Mouse (Mus musculus) forebrain, embryonic 16.5 days (tissue): ENCODE results near the gene Prkca. TPM values are rescaled to one million over a fixed set of nuclear protein-coding genes. Genes with fewer than 3 reads are reported as not detected.

Experiments
- ATAC-seq: fragments of 200-750 bp; cut with Nextera tagmentation; 2 replicates; pipeline ENCODE4 v1.8.0; 2017; ENCODE audit warnings: mild to moderate bottlenecking, moderate library complexity
- H3K27ac ChIP-seq: fragments of 300-500 bp; sonication (generic); 2 replicates; pipeline ENCODE4 v1.5.1; 2014; ENCODE audit warnings: low read length, control low read depth
- H3K27me3 ChIP-seq: fragments of 300-500 bp; sonication (generic); replicated peaks from 2 replicates; pipeline ENCODE4 v1.6.1; 2014; ENCODE audit warnings: low read length; ENCODE audit not compliant: control insufficient read depth, insufficient read depth
- H3K36me3 ChIP-seq: fragments of 300-500 bp; sonication (generic); 2 replicates; pipeline ENCODE4 v1.6.1; 2014; ENCODE audit not compliant: control insufficient read depth, insufficient read depth
- H3K4me1 ChIP-seq: fragments of 300-500 bp; sonication (generic); replicated peaks from 2 replicates; pipeline ENCODE4 v1.6.1; 2014; ENCODE audit warnings: low read length; ENCODE audit not compliant: control insufficient read depth, insufficient read depth
- H3K4me2 ChIP-seq: fragments of 300-500 bp; sonication (generic); 2 replicates; pipeline ENCODE4 v1.6.1; 2014; ENCODE audit warnings: mild to moderate bottlenecking, low read length, control low read depth
- H3K4me3 ChIP-seq: fragments of 300-500 bp; sonication (generic); replicated peaks from 2 replicates; pipeline ENCODE4 v1.5.1; 2014; ENCODE audit warnings: mild to moderate bottlenecking, low read length, control low read depth
- H3K9ac ChIP-seq: fragments of 300-500 bp; sonication (generic); replicated peaks from 2 replicates; pipeline ENCODE4 v1.6.1; 2014; ENCODE audit warnings: low read depth, low read length, control low read depth
- H3K9me3 ChIP-seq: fragments of 300-500 bp; sonication (generic); 2 replicates; pipeline ENCODE4 v1.6.1; 2016; ENCODE audit warnings: low read length; ENCODE audit not compliant: control insufficient read depth
- WGBS: fragments of 180-500 bp; shearing (Covaris S2); extraction: QIAGEN DNeasy Blood & Tissue Kit; methylation state at CpG from one replicate; pipeline ENCODE4 v1.1.7; 2014; 5-methylcytosine and 5-hydroxymethylcytosine counted together
- polyA plus RNA-seq: library from polyadenylated mRNA; unstranded; fragments of >200 nt; fragmentation: Nextera tagmentation; extraction: Ambion mirVana; gene quantifications from 2 replicates; pipeline ENCODE4 v1.2.1, GENCODE M21; 2015

Prkca gene
- polyA plus RNA-seq, 1 experiment from 2014 or later = 7.5 TPM

- no peaks in the 10 kb centered on the region for H3K36me3 ChIP-seq
- no peak overlapping the region for H3K4me2 ChIP-seq
- no peak overlapping the region for H3K4me3 ChIP-seq
- ATAC-seq = no peak
- H3K27me3 ChIP-seq = 0 out of 2 replicates have a peak, but pooled peaks cover 2% of the 10 kb centered on the region
- no peak overlapping the region; the same call in 1 of the 2 replicates for H3K27ac ChIP-seq
- 87% methylated on average over 5 of the region's 5 CpGs for WGBS
- H3K9ac ChIP-seq = no peak overlapping the region
- H3K4me1 ChIP-seq = no peaks in the 10 kb centered on the region
- no peaks in the 10 kb centered on the region for H3K9me3 ChIP-seq
Observed at GRCm38 (mm10) chr11:108127908-108128307, 215.8 kb downstream of the Prkca start.

- Histone ChIP-seq H3K27me3 (no peaks in the 10 kb centered on the region), H3K36me3 (no peaks in the 10 kb centered on the region), H3K27ac (no peak overlapping the region), H3K4me3 (no peak overlapping the region), H3K9ac (no peak overlapping the region), H3K9me3 (no peaks in the 10 kb centered on the region), H3K4me2 (no peak overlapping the region), H3K4me1 (no peaks in the 10 kb centered on the region)
- 86% methylated on average over 7 of the region's 7 CpGs for WGBS
- no peak for ATAC-seq
Observed at GRCm38 (mm10) chr11:108122486-108122885, 221.2 kb downstream of the Prkca start.

- WGBS = 77% methylated on average over 5 of the region's 5 CpGs
- H3K9me3 ChIP-seq = no peaks in the 10 kb centered on the region
- H3K4me3 ChIP-seq = no peak overlapping the region
- H3K9ac ChIP-seq = no peak overlapping the region
- H3K36me3 ChIP-seq = no peaks in the 10 kb centered on the region
- H3K27ac ChIP-seq = no peak overlapping the region
- ATAC-seq = no peak
- H3K27me3 ChIP-seq = no peaks in the 10 kb centered on the region
- no peaks in the 10 kb centered on the region for H3K4me1 ChIP-seq
- H3K4me2 ChIP-seq = no peak overlapping the region
Observed at GRCm38 (mm10) chr11:108120708-108121107, 223.0 kb downstream of the Prkca start.

- H3K27me3 ChIP-seq = no peaks in the 10 kb centered on the region
- 85% methylated on average over 3 of the region's 3 CpGs for WGBS
- no peak overlapping the region for H3K9ac ChIP-seq
- H3K36me3 ChIP-seq = no peaks in the 10 kb centered on the region
- no peak for ATAC-seq
- H3K9me3 ChIP-seq = no peaks in the 10 kb centered on the region
- no peaks in the 10 kb centered on the region for H3K4me1 ChIP-seq
- no peak overlapping the region for H3K4me2 ChIP-seq
- H3K4me3 ChIP-seq = no peak overlapping the region
- no peak overlapping the region for H3K27ac ChIP-seq
Observed at GRCm38 (mm10) chr11:108119785-108120184, 223.9 kb downstream of the Prkca start.

- no peak overlapping the region for H3K4me3 ChIP-seq
- no peak overlapping the region for H3K4me2 ChIP-seq
- 83% methylated on average over 2 of the region's 2 CpGs for WGBS
- H3K9ac ChIP-seq = no peak overlapping the region
- ATAC-seq = no peak
- H3K27ac ChIP-seq = no peak overlapping the region
- no peaks in the 10 kb centered on the region for H3K27me3 ChIP-seq
- H3K9me3 ChIP-seq = no peaks in the 10 kb centered on the region
- no peaks in the 10 kb centered on the region for H3K4me1 ChIP-seq
- H3K36me3 ChIP-seq = no peaks in the 10 kb centered on the region
Observed at GRCm38 (mm10) chr11:108118814-108119213, 224.9 kb downstream of the Prkca start.

GRCm38 (mm10) chr11:108118221-108118620 lies 225.5 kb downstream of the Prkca start:
- H3K27me3 ChIP-seq = no peaks in the 10 kb centered on the region
- H3K36me3 ChIP-seq = no peaks in the 10 kb centered on the region
- no peak overlapping the region for H3K27ac ChIP-seq
- no peaks in the 10 kb centered on the region for H3K9me3 ChIP-seq
- no peak for ATAC-seq
- no peaks in the 10 kb centered on the region for H3K4me1 ChIP-seq
- H3K9ac ChIP-seq = no peak overlapping the region
- no peak overlapping the region for H3K4me3 ChIP-seq
- 93% methylated on average over 5 of the region's 5 CpGs for WGBS
- no peak overlapping the region for H3K4me2 ChIP-seq

- no peak for ATAC-seq
- H3K27me3 ChIP-seq = no peaks in the 10 kb centered on the region
- H3K4me3 ChIP-seq = no peak overlapping the region
- no peaks in the 10 kb centered on the region for H3K4me1 ChIP-seq
- H3K9ac ChIP-seq = no peak overlapping the region
- no peak overlapping the region for H3K27ac ChIP-seq
- no peaks in the 10 kb centered on the region for H3K36me3 ChIP-seq
- 88% methylated on average over 10 of the region's 10 CpGs for WGBS
- no peak overlapping the region for H3K4me2 ChIP-seq
- H3K9me3 ChIP-seq = no peaks in the 10 kb centered on the region
Observed at GRCm38 (mm10) chr11:108117360-108118050, 226.2 kb downstream of the Prkca start.

GRCm38 (mm10) chr11:108114091-108114490 lies 229.6 kb downstream of the Prkca start:
- no peak overlapping the region for H3K4me2 ChIP-seq
- H3K4me3 ChIP-seq = no peak overlapping the region
- no peak for ATAC-seq
- H3K36me3 ChIP-seq = no peaks in the 10 kb centered on the region
- H3K27me3 ChIP-seq = no peaks in the 10 kb centered on the region
- 93% methylated on average over 3 of the region's 3 CpGs for WGBS
- no peak overlapping the region for H3K9ac ChIP-seq
- H3K27ac ChIP-seq = no peak overlapping the region
- no peaks in the 10 kb centered on the region for H3K4me1 ChIP-seq
- H3K9me3 ChIP-seq = no peaks in the 10 kb centered on the region

- no peak for ATAC-seq
- Histone ChIP-seq H3K4me2 (no peak overlapping the region), H3K36me3 (no peaks in the 10 kb centered on the region), H3K4me3 (no peak overlapping the region), H3K27me3 (no peaks in the 10 kb centered on the region), H3K27ac (no peak overlapping the region), H3K9me3 (no peaks in the 10 kb centered on the region), H3K9ac (no peak overlapping the region), H3K4me1 (no peaks in the 10 kb centered on the region)
- 70% methylated on average over 3 of the region's 3 CpGs for WGBS
Observed at GRCm38 (mm10) chr11:108112437-108112836, 231.3 kb downstream of the Prkca start.

- Histone ChIP-seq H3K4me2 (no peak overlapping the region), H3K27me3 (no peaks in the 10 kb centered on the region), H3K27ac (no peak overlapping the region), H3K4me1 (no peaks in the 10 kb centered on the region), H3K4me3 (no peak overlapping the region), H3K36me3 (no peaks in the 10 kb centered on the region), H3K9ac (no peak overlapping the region), H3K9me3 (no peaks in the 10 kb centered on the region)
- 93% methylated on average over 6 of the region's 6 CpGs for WGBS
- no peak for ATAC-seq
Observed at GRCm38 (mm10) chr11:108104085-108104484, 239.6 kb downstream of the Prkca start.
